Mouse (Mus musculus): ENCODE data around the gene Olfr1351.
"Not testable (repeated sequence)": the region's sequence is repeated elsewhere in the genome, so short reads cannot be mapped to it uniquely, and the experiment has no call there.

The Olfr1351 gene

DNA sequence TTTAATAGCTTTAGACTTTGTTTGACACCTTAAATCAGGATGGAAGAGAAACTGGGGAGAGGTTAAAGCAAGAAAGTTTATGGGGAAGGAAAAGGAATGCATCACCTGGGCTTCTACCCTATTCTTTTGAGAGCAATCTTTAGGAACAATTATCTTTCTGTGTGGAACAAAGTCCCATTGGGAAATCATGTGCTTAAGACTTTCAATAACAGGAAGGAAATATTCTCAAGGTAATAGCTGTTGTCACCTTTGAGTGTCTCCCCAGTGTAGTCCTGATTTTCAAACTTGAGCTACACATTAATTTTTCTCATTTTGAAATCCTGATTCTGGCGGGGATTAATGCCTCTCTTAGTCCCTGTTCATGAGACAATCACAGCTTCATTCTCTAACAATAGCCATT, at the start of gene Olfr1351:
Gene Olfr1351, plus strand, starts transcription at position 301 of the 400 bp plus-strand sequence.
- DNase-seq (ENCODE audit: low read depth, low spot score) = no peak

- DNase-seq (ENCODE audit: low read depth, low spot score) = not testable (repeated sequence)
Measured at GRCm38 (mm10) chr10:78963009-78963408, 49.3 kb upstream of the Olfr1351 start, which contains the start of gene Olfr1353. Olfr1353 (plus strand) TSS chr10:78963309.

- no peak for DNase-seq (ENCODE audit: low read depth, low spot score)
Measured at GRCm38 (mm10) chr10:78980750-78981149, 31.5 kb upstream of the Olfr1351 start, which contains the start of gene Olfr1352. Olfr1352 (plus strand) TSS chr10:78981050.

GRCm38 (mm10) chr10:79028441-79028840, 16.2 kb downstream of the Olfr1351 start, which contains the start of gene Olfr57:
Olfr57 (plus strand) TSS chr10:79028741.
- no peak for DNase-seq (ENCODE audit: low read depth, low spot score)

DNA sequence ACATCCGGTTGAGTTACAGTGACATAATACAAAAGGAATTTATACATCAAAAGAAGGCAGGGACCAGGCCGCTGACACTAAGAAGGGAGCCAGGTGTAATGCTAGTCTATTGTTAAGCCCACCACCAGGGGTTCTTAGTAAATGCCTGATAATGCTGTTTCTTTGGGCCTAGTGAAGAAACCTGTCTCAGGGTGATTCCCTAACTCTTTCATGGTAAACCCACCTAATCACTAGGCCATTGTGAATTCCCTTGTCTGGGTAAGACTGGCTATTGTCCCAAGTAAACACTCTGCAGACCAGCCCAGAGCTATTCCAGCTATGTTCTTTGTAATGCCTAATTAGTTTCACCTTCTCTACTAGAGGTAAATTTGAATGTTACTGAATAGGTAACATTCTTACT, 30.2 kb downstream of the Olfr1351 start:
- peak; percentile 97 for DNase-seq (ENCODE audit: low read depth, low spot score)

GRCm38 (mm10) chr10:79057370-79057769, 45.1 kb downstream of the Olfr1351 start:
- not testable (repeated sequence) for DNase-seq (ENCODE audit: low read depth, low spot score)

Measured in R1 (cell line).